ENCODE assay signal across 10 mouse cellular contexts in genomic region chr7:80111066-80112045, GRCm38 (mm10). TPM values are rescaled to one million over a fixed set of nuclear protein-coding genes. Genes with fewer than 3 reads are reported as not detected.
DNase-seq lines count a peak whose midpoint lies in the region; ATAC-seq and TF ChIP-seq lines count a peak whose summit lies in the region.
"Had no signal": no experiment of that assay in that cellular context is flagged by ENCODE, and none has a peak within 500 bp of the region (broad histone marks: within the 10 kb centered on the region; RNA-seq: fewer than 3 reads in every experiment).

No protein-coding gene starts in this region.

- H3K9ac ChIP-seq in heart, embryonic 12.5 days, result peak overlapping the region; percentile 23; the same call in 1 of the 2 replicates

- H3K4me3 ChIP-seq in heart, embryonic 12.5 days, result no peak overlapping the region

- H3K4me1 ChIP-seq in heart, embryonic 12.5 days (replicated peaks), result peaks cover 60% of the 10 kb centered on the region

- no peaks in the 10 kb centered on the region for H3K9me3 ChIP-seq in heart, embryonic 12.5 days (replicated peaks)

- no peak for TF ChIP-seq POLR2A in brain, embryonic 14.5 days (IDR thresholded peaks at IDR 0.05; ENCODE audit: borderline replicate concordance, extremely low read depth, insufficient read depth, insufficient read length, poor library complexity, severe bottlenecking)

- 48% methylated on average over 9 of the region's 9 CpGs for WGBS in heart, embryonic 12.5 days

- intact Hi-C loops in heart, postnatal 10 days (cut with DNase I), result loop anchor here (10.0 kb wide), 1 partner anchor 177 kb away; the partner anchor contains the start of gene Arpin

- H3K27ac ChIP-seq in heart, embryonic 12.5 days (ENCODE audit: poor library complexity, severe bottlenecking), result peak overlapping the region; percentile 99

- H3K36me3 ChIP-seq in heart, embryonic 12.5 days, result peaks cover 49% of the 10 kb centered on the region

- TF ChIP-seq CTCF in brain, embryonic 14.5 days (IDR thresholded peaks at IDR 0.05; ENCODE audit: borderline replicate concordance, extremely low read depth, insufficient read depth, insufficient read length), result no peak

- H3K4me2 ChIP-seq in heart, embryonic 12.5 days, result peak overlapping the region; percentile 96

- H3K27me3 ChIP-seq in heart, embryonic 12.5 days (replicated peaks), result no peaks in the 10 kb centered on the region

- no peak for DNase-seq in heart, postnatal 10 days
- DNase-seq in lung, postnatal 36 days, result peak; percentile 56
- DNase-seq in lung, postnatal 10 days, result no peak
- peak; percentile 86 for DNase-seq in brain, embryonic 14.5 days (ENCODE audit: low read depth)
- DNase-seq in right cerebral cortex, postnatal 25 days, result peak; percentile 50
- DNase-seq in cerebellum, adult 9-11 months, result no peak
- no peak for DNase-seq in cerebellum, postnatal 36 days
- DNase-seq: cerebellum, adult 2 months; lung, postnatal 4 days had no signal

- no peak for ATAC-seq in heart, embryonic 12.5 days (ENCODE audit: insufficient number of reproducible peaks, low FRiP score)

RNA-seq across cellular contexts. Expression of gene Idh2, which starts 3.8 kb away (rescaled TPM):
- 1,569 and 1,607 TPM in 2 replicates for polyA plus RNA-seq in heart, embryonic 12.5 days (2016; fragmentation: Nextera tagmentation; extraction: Ambion mirVana)
- total RNA-seq in heart, postnatal 10 days (2021), result 1,000 to 10,000 TPM; 1,610 to 1,731 TPM
- 230 and 297 TPM in 2 replicates for polyA plus RNA-seq in brain, embryonic 14.5 days (2012; rRNA removed)

Comparison
In these comparisons a context has a peak if more than half of its experiments do, and no peak if none do; other contexts are left out.
1. DNase-seq: peak in lung, postnatal 36 days (single experiment), brain, embryonic 14.5 days (single experiment) and right cerebral cortex, postnatal 25 days (single experiment); none in heart, postnatal 10 days (0 of 2), lung, postnatal 10 days (single experiment), cerebellum, adult 9-11 months (single experiment) and cerebellum, postnatal 36 days (0 of 2).